Mouse (Mus musculus) C2C12 (cell line): ENCODE data around the gene Epyc.

Experiments
- CEBPB ChIP-seq: IDR thresholded peaks from one replicate; pipeline ENCODE4 v1.6.1; 2011; ENCODE audit warnings: low read depth, mild to moderate bottlenecking, control low read depth, moderate library complexity
- CTCF ChIP-seq: IDR thresholded peaks from one replicate; pipeline ENCODE4 v1.5.1; 2011; ENCODE audit not compliant: control insufficient read depth, insufficient read depth, insufficient read length

DNA sequence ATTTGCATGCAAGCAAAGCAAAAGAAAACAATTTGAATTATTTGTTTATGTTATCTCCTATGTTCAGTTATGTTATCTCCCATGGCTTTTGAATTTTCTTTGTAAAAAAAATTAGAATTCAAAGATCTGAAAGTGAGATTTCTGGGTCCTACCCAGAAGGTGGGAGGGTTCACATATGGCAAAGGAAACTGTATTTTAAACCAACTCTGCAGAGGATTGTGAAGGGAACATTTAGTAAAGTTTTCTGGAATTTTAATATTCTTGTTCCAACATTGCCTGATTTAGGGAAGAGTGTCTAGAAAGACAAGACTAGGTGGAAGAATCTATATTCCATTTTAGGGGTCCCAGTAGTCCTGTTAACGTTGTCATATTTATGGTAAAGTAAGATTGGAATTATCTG, 73.4 kb downstream of the Epyc start:
- TF ChIP-seq CTCF (no peak), CEBPB (no peak)
